Mouse (Mus musculus) left cerebral cortex, postnatal 25 days (tissue): Measurements from ENCODE around the gene Gm14781. TPM values are rescaled to one million over a fixed set of nuclear protein-coding genes. Genes with fewer than 3 reads are reported as not detected.
"Not testable (repeated sequence)": the region's sequence is repeated elsewhere in the genome, so short reads cannot be mapped to it uniquely, and the experiment has no call there.

Source experiments
- DNase-seq, 2 experiments: peaks; one replicate each; pipeline ENCODE4 v3.0.0; 2022; ENCODE audit warnings: low spot score in 2 of 2, mixed read lengths in 1 of 2
- intact Hi-C: fragments of 180-260 bp; cut with DNase I; formaldehyde crosslinking; loops from one replicate; pipeline ENCODE4 v1.15.1; 2025
- total RNA-seq, 2 experiments: library from RNA; stranded (reverse); gene quantifications; 2 replicates each; pipeline ENCODE4 v1.2.3; 2021

Gm14781 gene
- not detected for total RNA-seq

- intact Hi-C loops, DNase-seq: not testable (repeated sequence)
Observed at GRCm38 (mm10) chrX:91631894-91632293, at the start of gene Gm14781. Gene Gm14781 (plus strand): TSS chrX:91632194.

GRCm38 (mm10) chrX:91654964-91655575, 23.1 kb downstream of the Gm14781 start:
- not testable (repeated sequence) for DNase-seq
- intact Hi-C loops, result loop anchor here (5.0 kb wide), 1 partner anchor 102 kb away; no protein-coding TSS in a partner anchor

Other genes with a start within 250 kb of the Gm14781 start
- gene Gm5072, start 239.7 kb upstream of the Gm14781 start, total RNA-seq, result not detected
- gene Gm8914, start 152.1 kb upstream of the Gm14781 start, total RNA-seq, result not detected
- gene 1700084M14Rik, start 56.3 kb upstream of the Gm14781 start, total RNA-seq, result not detected
- gene Mageb5, start 150.8 kb downstream of the Gm14781 start, total RNA-seq, result not detected